ENCODE assay signal across 9 mouse cellular contexts in the genomic region with DNA sequence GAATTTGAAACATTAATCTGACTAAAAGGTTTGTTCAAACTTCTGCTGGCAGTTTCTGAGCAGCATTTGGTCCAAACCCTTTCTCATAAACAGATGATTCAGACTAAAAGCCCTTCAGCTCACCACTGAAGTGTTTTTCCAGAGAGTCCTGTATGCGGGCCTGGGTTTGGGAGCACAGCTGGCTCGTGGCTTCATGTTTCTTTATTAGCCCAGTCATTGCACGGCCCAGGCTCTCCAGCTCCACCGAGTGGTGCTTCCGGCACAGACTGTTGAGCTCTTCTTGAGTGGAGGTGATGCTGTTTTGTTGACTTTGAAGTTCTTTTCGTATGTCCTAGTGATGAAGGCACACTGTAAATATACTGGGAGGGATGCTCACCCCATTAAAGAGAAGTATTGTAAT.
A peak's percentile ranks its signal among the peaks of the same experiment; 100 is the strongest.
DNase-seq lines count a peak whose midpoint lies in the region; ATAC-seq lines count a peak whose summit lies in the region.
"Had no signal": no experiment of that assay in that cellular context is flagged by ENCODE, and none has a peak within 500 bp of the region (broad histone marks: within the 10 kb centered on the region; RNA-seq: fewer than 3 reads in every experiment).

No protein-coding gene starts in this region.

- no peaks in the 10 kb centered on the region for H3K9me3 ChIP-seq in limb, embryonic 15.5 days
- no peaks in the 10 kb centered on the region for H3K9me3 ChIP-seq in hindbrain, embryonic 13.5 days

- H3K4me1 ChIP-seq in limb, embryonic 15.5 days, result peaks cover 13% of the 10 kb centered on the region
- peaks cover 12% of the 10 kb centered on the region for H3K4me1 ChIP-seq in hindbrain, embryonic 13.5 days (replicated peaks)

- H3K4me2 ChIP-seq in limb, embryonic 15.5 days, result no peak overlapping the region
- no peak overlapping the region for H3K4me2 ChIP-seq in hindbrain, embryonic 13.5 days

- 14% methylated on average over 6 of the region's 6 CpGs for WGBS in limb, embryonic 15.5 days
- WGBS in hindbrain, embryonic 13.5 days, result 52% methylated on average over 6 of the region's 6 CpGs

- peak overlapping the region; percentile 28; the same call in 1 of the 2 replicates for H3K27ac ChIP-seq in limb, embryonic 15.5 days
- H3K27ac ChIP-seq in hindbrain, embryonic 13.5 days, result no peak overlapping the region

- ATAC-seq in limb, embryonic 15.5 days (ENCODE audit: insufficient number of reproducible peaks, low FRiP score, low TSS enrichment, low read depth), result no peak
- ATAC-seq in hindbrain, embryonic 13.5 days (ENCODE audit: low FRiP score), result no peak

- H3K4me3 ChIP-seq in limb, embryonic 15.5 days, result no peak overlapping the region
- no peak overlapping the region for H3K4me3 ChIP-seq in hindbrain, embryonic 13.5 days

- H3K36me3 ChIP-seq in limb, embryonic 15.5 days, result no peaks in the 10 kb centered on the region
- no peaks in the 10 kb centered on the region for H3K36me3 ChIP-seq in hindbrain, embryonic 13.5 days

- no peak overlapping the region for H3K9ac ChIP-seq in limb, embryonic 15.5 days
- no peak overlapping the region for H3K9ac ChIP-seq in hindbrain, embryonic 13.5 days

- DNase-seq in embryo, embryonic 10 days (ENCODE audit: low spot score), result peak; percentile 46
- no peak for DNase-seq in embryo, embryonic 9.5 days (ENCODE audit: extremely low spot score)
- peak; percentile 44 for DNase-seq in urinary bladder, postnatal 14 days (ENCODE audit: low spot score)
- DNase-seq in urinary bladder, postnatal 25 days (ENCODE audit: low spot score), result no peak
- no peak for DNase-seq in cerebellum, adult 18-20 months
- no peak for DNase-seq in cerebellum, postnatal 36 days
- DNase-seq: thymus, postnatal 14 days had no signal

- H3K27me3 ChIP-seq in limb, embryonic 15.5 days, result no peaks in the 10 kb centered on the region
- H3K27me3 ChIP-seq in hindbrain, embryonic 13.5 days, result no peaks in the 10 kb centered on the region

Comparison
In these comparisons a context has a peak if more than half of its experiments do, and no peak if none do; other contexts are left out.
1. DNase-seq: peak in embryo, embryonic 10 days (single experiment) and urinary bladder, postnatal 14 days (single experiment); none in embryo, embryonic 9.5 days (single experiment), urinary bladder, postnatal 25 days (single experiment), cerebellum, adult 18-20 months (0 of 2) and cerebellum, postnatal 36 days (0 of 2).